Mouse (Mus musculus): ENCODE results near the gene Il18r1. TPM values are rescaled to one million over a fixed set of nuclear protein-coding genes. Genes with fewer than 3 reads are reported as not detected.

Gene Il18r1
- total RNA-seq, 2 experiments from 2014 or later: 1.6 to 2.8 TPM

DNA sequence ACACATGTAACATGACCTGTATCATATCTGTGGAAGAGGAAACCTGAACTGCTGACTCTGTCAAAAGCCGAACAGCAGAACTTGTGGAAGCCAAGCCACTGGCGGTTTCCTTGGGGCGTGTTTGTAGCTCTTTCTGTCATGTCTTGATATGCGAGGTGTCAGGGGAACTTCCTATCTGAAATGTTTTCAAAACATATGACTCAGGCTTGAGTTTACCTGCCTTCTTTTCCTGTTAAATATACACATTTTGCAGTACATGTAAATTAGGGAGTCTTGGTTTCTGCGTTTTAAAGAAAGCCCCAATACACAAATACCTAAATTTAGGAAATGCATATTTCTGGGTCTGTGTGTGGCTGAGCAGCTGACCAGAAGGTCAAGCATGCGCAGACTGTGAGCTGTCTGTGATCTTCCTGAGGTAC, 14.2 kb downstream of the Il18r1 start:
- peak; percentile 36 for ATAC-seq (replicated peaks; ENCODE audit: poor library complexity, severe bottlenecking)

DNA sequence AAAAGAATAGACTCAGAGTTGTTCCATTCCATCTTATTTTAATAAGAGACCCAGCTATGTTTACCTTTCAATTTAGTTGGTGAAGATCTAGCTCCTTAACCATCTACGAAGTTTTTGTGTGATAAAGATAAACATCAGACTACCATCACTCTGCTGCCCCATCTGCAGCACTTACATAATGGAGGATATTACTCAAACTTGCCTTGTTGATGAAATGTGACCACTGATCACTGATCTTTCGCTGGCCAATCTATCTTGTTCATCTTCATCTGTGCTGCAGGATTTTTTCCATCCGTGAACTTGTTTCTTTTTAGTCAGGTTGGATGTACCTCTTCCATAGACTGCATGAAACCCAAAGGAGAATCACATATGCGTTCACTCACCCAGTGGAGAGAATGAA, 29.2 kb downstream of the Il18r1 start:
- ATAC-seq (replicated peaks; ENCODE audit: poor library complexity, severe bottlenecking): peak; percentile 72

DNA sequence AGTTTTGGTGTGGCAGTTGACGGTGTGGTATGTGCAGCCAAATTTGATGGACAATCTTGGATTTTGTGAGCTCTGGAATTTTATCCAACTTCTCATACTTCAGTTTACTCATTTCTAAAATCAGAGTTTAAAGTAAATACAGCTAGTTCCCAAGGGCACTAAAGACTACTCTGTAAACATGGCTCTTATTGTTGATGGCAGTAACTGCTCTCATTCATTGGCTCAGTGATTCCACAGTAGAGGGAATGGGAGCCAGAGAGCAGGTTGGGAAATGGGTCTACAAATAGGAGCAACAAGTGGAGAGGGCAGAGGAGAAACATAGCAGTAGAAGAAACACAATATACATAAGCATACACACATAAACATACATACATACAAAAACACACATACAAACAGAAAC, 34.4 kb downstream of the Il18r1 start:
- ATAC-seq (replicated peaks; ENCODE audit: poor library complexity, severe bottlenecking): no peak

DNA sequence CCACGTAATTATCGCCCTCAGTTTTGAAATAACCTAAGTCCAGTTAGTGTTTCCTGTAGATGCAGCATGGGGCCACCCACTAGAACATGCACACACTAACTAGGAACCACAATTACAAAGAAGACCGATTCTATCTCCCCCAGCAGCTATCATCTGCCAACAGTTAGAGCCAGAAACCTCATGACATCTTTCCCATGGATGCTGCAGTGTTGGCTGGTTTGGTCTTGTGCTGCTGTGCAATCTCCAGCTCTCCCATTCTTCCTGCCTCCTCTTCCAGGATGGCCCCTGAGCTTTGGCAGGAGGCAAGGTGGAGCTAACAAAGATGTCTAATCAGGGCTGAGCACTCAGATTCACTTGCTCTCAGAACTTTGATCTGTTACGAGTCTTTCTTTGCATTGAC, 35.8 kb downstream of the Il18r1 start:
- ATAC-seq (replicated peaks; ENCODE audit: poor library complexity, severe bottlenecking): peak; percentile 23

DNA sequence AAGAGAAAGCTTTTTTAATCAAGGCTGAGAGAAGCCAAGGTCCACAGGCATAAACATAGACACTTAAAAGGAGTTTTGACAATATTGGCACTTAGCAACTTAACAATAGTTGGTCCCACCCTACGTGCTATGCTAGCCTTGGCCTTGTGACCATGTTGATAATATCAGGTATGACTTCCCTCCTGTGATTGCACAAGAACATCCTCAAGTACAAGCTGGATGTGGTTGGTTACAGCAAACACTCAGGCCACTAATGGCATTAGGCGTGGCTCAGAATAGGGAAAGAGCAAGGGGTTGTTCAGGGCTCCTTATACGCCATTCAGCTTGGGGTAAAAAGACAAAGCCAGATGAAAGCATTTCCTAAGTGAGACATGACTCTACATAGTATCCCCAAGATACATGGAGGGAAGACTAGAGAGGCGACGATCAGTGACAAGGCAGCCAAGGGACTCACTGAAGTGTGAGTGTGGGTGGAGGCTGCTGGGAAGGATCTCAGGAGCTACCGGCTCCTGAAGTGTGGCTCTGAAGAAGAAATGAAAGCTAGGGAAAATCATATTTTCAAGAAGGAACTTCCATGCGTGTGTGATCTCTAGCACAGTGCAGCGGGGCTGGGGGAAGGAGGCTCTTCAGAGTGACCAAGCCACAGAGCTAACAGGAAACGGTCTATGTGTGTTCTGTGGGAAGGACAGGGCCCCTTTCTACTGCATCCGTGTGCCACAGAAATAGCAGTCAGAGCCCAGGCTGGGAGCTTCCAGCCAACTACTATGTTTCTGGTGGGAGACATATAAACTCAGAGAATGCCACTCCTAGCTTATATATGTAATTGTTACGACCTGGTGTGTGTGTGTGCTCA, 36.4 kb downstream of the Il18r1 start:
- ATAC-seq (replicated peaks; ENCODE audit: poor library complexity, severe bottlenecking): peak; percentile 89

DNA sequence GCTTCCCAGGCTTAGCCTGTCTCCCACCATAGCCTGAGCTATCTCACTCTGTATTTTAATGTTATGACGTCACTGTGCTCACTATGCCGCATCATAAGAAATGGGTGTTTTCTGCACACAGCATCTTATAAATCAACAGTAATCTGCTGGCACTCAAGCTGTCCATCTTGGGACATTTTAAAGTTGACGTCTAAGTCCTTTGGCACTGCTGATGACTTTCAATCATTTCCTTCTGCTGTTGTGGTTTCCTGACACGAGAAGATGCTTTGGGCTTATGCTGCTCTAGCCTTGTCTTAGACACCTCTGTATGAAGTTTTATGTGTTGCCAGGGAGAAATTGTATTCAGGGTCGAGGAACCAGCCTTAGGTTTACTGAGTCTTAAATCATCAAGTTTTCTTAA, 39.2 kb downstream of the Il18r1 start:
- 0 out of 2 replicates have a peak, but pooled peaks have one; percentile 12 for ATAC-seq (replicated peaks; ENCODE audit: poor library complexity, severe bottlenecking)

DNA sequence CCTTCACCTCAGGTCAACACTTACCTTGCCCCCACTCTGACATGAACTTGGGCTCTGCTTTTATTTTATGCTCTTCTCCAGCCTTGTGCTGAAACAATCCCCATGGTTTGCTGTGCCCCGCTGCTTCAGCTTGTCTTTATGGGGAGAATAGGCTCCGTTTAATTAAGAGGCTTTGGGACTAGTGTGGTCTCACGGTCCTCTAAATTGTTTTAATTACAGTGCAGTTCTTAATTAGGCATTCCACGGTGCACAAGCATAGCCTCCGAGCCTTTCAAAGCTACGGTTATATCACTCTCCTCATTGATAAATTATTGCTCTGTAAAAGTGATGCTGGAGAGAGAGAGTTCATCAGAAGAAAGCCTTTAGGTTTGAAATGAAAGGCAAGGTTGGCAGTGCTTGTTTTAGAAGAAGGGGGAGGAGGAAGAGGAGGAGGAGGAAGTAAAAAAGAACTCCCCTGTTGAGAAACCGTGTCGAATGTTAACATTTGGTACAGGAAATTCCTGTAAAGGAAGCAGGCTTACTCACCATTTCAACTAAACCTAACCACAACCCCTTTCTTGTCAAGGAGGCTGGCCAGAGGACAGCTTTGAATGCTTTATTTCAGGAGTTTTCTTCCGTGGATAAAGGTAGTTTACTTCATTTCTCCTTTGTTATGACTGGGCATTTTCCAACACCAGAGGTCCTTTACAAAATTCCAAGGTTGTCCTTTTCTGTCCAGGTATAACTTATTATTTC, 49.7 kb downstream of the Il18r1 start, which contains the start of gene Il18rap:
TSS of gene Il18rap (plus strand) at position 512 of the 735 bp plus-strand sequence.
- ATAC-seq (replicated peaks; ENCODE audit: poor library complexity, severe bottlenecking): peak; percentile 96

DNA sequence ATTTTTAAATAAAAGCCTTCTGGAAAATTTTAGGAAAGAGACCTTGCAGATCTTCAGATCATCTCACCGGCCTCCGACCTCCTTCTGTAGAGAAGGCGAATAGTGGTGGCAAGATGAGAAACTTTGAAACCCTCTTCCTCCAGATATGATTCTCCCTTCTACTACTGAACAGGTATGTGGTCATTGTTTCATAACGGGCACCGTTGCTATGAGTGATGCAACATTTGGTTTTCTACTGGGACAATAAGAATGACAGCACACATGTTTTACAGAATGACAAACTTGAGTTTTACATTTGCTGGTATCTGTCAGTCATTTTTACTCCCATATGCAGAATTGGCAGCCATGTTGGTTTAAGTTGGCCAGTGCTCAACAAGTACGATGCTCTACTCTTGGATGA, 51.0 kb downstream of the Il18r1 start:
- peak; percentile 84 for ATAC-seq (replicated peaks; ENCODE audit: poor library complexity, severe bottlenecking)

DNA sequence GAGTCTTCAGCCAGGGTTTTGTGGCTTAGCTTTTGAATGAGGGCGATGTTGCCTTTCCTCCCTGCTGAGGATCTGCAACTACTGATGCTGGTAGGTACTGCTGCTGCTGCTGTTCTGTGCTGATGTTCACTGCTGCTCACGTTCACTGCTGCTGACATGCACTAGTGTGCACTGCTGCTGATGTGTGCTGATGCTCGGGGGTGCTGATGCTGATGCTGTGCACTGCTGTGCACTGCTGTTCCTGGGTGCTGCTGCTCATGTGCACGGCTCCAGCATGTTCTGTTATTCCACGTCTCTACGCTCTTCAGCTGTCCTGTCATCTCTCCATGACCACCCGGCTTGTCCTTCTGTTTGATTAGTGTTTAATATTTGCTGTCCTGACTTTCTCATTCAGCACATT, 57.6 kb downstream of the Il18r1 start:
- ATAC-seq (replicated peaks; ENCODE audit: poor library complexity, severe bottlenecking): no peak

DNA sequence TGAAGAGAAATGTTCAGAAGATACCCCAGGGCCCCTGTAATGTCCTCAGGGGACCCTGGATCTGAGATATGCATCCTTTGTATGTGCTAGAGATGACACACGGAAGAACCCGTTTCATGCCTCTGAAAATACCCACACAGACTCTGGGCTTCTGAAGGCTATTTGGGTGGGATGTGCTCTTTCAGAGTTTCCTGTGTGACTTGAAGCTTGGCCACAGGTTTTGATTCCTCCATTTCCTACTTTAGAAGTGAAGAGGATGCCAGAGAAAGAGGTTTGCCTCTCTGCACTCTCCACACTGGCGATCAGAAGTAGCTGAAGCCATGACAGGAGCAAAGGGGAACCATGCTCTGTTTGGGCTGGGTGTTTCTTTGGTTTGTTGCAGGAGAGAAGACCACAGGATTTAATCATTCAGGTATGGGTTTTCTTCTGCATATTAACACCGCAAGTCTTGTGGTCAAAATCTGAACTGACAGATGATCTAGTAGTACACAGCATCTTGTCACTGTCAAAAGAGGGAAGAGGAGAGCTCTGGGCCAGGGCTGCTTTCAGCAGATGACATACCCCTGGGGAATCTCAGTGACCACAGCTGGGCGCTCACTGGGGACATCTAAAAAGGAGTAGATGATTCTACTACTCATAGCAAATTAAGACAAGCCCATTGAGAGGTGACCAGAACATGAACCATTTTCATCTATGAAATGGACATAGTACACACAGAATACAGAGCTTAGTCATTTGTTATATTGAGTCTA, 58.8 kb downstream of the Il18r1 start:
- peak; percentile 37; the same call in 1 of the 2 replicates for ATAC-seq (replicated peaks; ENCODE audit: poor library complexity, severe bottlenecking)

DNA sequence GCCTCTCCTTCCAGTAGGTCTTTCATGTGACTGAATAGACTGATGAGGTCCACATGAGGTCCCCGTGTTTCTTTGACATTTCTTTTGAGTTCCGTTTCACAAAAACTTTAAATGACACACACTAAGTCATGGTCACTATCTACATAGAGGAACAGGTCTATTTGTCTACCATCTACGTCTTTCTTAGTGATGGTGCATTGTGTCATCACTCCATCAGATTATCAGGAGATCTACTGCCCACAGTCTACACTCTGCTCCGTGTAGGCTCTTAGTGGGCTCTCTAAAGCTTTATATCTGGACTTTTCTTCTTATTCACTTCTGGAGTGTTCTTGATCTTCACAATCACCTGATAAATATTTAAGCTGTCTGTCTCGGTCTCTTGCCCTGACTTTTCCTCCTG, 63.9 kb downstream of the Il18r1 start:
- ATAC-seq (replicated peaks; ENCODE audit: poor library complexity, severe bottlenecking): no peak

DNA sequence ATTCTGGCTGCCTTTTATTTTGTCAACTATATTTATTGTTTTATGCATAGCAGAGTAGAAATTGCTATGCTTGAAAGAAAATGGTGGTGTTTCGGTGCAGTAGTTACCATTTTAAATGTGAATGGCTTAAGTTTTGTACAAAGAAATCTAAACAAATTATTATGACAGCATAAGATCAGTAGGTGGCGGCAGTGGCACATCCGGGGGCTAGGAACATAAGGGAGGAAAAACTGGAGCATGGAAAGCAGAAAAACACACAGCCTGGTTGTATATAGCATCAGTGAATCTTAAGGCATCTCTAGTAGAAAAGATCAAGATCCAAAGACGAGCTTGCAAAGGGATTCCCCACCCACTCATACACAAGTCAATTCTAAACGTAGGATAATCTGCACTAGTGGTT, 72.2 kb downstream of the Il18r1 start:
- ATAC-seq (replicated peaks; ENCODE audit: poor library complexity, severe bottlenecking): no peak

DNA sequence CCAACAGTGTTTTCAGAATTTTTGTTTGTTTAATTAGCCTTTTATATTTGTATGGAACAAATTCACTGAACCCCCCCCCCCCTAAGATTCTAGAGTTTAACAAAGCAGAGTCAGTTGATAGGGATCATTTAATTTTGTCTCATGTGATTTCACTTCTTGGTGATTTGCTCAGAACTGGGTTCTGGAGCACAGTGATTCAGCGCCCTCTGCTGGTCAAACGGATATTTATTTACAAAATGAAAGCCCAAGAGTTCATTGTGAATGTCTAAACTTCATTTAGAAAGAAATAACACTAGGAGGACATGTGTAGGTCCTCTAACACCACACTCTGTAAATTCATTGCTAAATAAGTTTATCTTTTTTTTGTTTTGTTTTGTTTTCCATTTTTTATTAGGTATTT, 79.3 kb downstream of the Il18r1 start:
- ATAC-seq (replicated peaks; ENCODE audit: poor library complexity, severe bottlenecking): peak; percentile 44; the same call in 1 of the 2 replicates

DNA sequence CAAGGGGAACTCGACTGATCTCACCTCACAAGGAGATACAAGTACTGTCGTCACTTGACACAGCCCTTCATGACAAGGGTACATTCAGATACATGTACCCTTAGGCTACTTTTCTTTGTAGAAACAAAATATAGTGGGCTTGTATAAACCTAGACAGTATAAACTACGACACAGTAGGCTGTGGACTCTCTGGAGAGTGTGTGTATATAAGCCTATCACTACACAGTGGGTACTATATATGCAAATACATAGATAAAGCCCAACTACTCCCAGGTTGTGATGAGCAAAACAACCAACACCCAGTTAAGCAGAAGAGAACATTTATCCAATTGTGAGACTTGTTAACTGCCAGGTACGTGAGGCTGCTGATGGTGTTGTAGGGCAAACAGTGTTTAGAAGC, 81.3 kb downstream of the Il18r1 start:
- no peak for ATAC-seq (replicated peaks; ENCODE audit: poor library complexity, severe bottlenecking)

DNA sequence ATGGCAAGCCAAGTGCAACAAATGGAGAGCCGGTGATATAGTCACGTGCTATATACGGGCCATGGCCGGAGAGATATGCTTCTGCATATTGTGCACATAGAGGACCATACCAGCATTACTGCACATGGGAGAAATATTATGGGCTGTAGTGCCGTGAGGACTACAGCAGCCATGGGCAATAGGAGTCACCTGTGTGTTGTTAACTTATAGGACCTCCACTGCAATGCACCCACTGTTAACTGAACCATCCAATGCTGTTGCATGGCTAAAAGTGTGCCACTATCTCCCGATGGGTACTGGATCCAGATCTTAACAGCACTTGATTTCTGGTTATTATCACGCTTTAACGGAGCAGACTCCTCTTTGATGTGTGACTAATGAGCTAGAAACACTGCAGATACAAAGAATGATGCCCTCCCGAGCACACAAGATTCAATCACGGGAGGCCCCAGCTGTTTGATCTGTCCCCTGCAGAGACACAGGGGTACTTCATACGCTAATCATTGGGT, 81.8 kb downstream of the Il18r1 start:
- no peak for ATAC-seq (replicated peaks; ENCODE audit: poor library complexity, severe bottlenecking)

DNA sequence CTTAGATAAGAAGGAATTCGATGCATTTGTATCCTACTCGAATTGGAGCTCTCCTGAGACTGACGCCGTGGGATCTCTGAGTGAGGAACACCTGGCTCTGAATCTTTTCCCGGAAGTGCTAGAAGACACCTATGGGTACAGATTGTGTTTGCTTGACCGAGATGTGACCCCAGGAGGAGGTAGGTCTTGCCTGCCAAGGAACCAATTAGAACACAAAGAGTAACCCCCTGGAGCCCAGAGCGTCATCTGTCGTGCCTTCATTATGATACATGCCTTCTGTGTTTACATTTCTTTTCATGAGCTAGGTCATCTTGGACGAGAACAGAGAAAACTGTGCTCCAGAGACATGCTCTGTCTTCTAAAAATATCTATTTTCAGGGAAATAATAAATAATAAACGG, 82.4 kb downstream of the Il18r1 start:
- no peak for ATAC-seq (replicated peaks; ENCODE audit: poor library complexity, severe bottlenecking)

Other genes starting within 250 kb of the Il18r1 start
- gene Il1r1, start 240.5 kb upstream of the Il18r1 start, total RNA-seq (2014; fragmentation: Nextera tagmentation): 3.0 and 3.1 TPM in 2 replicates
- gene Il1r1, start 240.5 kb upstream of the Il18r1 start, total RNA-seq (2017): 2.2 and 2.7 TPM in 2 replicates
- 13.4 and 14.5 TPM in 2 replicates for gene Il1rl2, start 140.9 kb upstream of the Il18r1 start, total RNA-seq (2014; fragmentation: Nextera tagmentation)
- gene Il1rl2, start 140.9 kb upstream of the Il18r1 start, total RNA-seq (2017): 8.7 and 10.8 TPM in 2 replicates
- gene Il1rl1, start 36.0 kb upstream of the Il18r1 start, total RNA-seq (2014; fragmentation: Nextera tagmentation): 1.1 and 3.3 TPM in 2 replicates
- gene Il1rl1, start 36.0 kb upstream of the Il18r1 start, total RNA-seq (2017): 2.0 and 2.1 TPM in 2 replicates
- 7.3 and 8.7 TPM in 2 replicates for gene Il18rap, start 49.8 kb downstream of the Il18r1 start, total RNA-seq (2014; fragmentation: Nextera tagmentation)
- 9.0 and 15.9 TPM in 2 replicates for gene Il18rap, start 49.8 kb downstream of the Il18r1 start, total RNA-seq (2017)
- not detected in 2 replicates for gene Slc9a4, start 114.5 kb downstream of the Il18r1 start, total RNA-seq (2014; fragmentation: Nextera tagmentation)
- not detected in 2 replicates for gene Slc9a4, start 114.5 kb downstream of the Il18r1 start, total RNA-seq (2017)
- gene Slc9a2, start 215.0 kb downstream of the Il18r1 start, total RNA-seq (2014; fragmentation: Nextera tagmentation): 0.32 TPM in 1 of 2 replicates, not detected in the other
- 0.30 TPM in 1 of 2 replicates, not detected in the other for gene Slc9a2, start 215.0 kb downstream of the Il18r1 start, total RNA-seq (2017)

Measured in granulocyte monocyte progenitor cell, adult 5-6 weeks (primary cell).